Mouse (Mus musculus) frontal cortex, adult 2 months (tissue): Measurements from ENCODE around the gene Lmo1. TPM values are rescaled to one million over a fixed set of nuclear protein-coding genes. Genes with fewer than 3 reads are reported as not detected.
A peak's percentile ranks its signal among the peaks of the same experiment; 100 is the strongest.
"Not testable (repeated sequence)": the region's sequence is repeated elsewhere in the genome, so short reads cannot be mapped to it uniquely, and the experiment has no call there.

Source experiments
- DNase-seq, 2 experiments: peaks; one replicate each; pipeline ENCODE4 v3.0.0; 2022; ENCODE audit warnings: low spot score in 1 of 2; ENCODE audit errors: extremely low spot score in 1 of 2
- polyA plus RNA-seq: library from polyadenylated mRNA; depleted of rRNA; stranded (reverse); fragments of >200 nt; gene quantifications from 2 replicates; pipeline ENCODE4 v1.2.3, GENCODE M21; 2012; rRNA removed

Gene Lmo1
- polyA plus RNA-seq, 1 experiment, result 35.1 TPM

DNA sequence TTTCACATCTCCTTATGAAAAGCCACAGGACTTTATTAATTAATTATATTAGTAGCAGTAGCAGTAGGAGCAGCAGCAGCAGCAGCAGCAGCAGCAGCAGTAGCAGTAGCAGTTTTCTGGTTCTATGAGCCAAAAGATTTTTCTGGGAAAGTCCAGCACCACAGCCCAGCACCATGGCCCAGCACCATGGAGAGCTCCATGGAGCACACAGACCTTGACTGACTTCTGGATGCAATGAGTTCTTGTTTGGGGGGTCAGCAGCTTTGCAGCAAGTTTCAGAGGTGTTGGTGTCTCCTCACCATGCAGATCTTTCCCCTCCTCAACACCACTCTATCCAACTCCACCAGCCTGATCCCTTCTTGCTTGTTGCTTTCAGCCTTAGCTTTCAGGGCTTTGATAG is 45.6 kb downstream of the Lmo1 start:
- no peak for DNase-seq

DNA sequence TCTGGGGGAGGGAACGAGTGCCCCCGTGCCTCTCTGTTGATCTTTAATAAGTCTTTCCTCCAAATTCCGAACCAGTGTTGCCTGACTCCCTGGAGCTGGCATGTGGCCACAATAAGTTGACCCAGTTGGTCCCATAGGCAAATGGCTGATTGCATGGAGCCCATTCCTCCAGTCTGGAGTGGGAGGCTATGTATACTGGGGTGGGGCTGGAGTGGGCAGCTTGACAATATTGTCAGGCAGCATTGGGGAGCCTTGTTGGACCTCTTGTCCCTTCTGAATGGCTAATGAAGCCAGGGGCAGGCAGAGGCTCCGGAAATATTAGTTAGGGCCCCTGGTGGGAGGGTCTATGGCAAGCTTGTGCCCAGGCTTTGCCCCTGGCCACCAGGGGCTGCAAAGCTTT is 59.1 kb downstream of the Lmo1 start:
- no peak for DNase-seq

DNA sequence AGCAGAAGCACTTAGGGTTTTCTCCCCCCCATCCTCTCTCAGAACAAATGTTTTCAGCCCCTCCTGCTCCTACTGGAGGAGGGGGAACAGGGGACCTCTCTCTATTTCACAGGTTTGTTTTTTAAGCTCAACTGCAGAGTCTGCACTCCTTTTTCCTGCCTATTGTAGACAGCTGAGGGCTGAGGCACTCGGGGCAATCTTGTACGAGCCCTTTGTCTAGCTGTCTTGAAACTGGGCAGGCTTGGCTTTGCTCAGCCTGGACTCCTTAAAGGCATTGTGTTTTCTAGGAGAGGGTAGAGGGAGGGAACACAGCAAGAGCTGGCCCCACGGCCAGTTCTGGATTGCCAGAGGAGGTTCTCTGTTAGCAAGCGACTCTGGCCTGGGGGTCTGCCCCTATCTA is 59.5 kb downstream of the Lmo1 start:
- DNase-seq, result not testable (repeated sequence)

DNA sequence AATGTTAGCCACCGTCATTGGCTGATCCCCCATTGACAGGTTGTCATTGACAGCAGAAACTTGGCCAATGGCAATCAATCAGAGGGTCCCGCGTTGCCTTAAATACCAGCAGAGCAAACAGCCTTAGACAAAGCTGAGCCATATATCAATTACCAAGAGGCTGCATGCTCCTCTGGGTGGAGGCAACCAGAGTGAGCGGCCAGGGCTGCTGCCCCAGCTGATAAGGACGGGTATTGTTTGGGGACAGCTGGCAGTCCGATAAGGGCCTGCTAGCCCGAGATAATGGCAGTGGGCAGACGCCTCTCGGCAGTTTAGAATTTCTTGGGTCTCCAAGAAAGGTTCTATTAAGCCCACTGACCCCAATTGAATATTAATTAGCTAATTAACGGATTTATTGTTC is 60.1 kb downstream of the Lmo1 start:
- no peak for DNase-seq

DNA sequence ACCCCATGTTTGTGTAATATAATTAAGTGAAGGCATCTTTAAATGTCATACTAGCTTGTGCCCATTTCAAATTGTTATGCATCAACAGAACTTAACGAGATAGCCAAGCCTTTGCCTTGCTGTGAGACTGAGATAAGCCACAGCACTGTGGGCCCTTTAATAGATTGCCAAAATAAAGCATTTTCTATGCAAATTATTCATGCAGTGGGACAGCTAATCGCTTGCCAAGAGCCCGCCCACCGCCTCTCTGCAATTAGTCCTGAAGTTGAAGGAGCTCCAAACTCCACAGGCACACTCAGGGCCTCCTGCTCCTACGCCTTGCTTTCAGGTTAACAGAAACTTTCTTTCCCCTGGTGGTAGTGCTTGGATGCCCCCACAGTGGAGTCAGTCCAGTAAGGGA is 64.0 kb downstream of the Lmo1 start:
- DNase-seq, result peak; percentile 69 to 77

DNA sequence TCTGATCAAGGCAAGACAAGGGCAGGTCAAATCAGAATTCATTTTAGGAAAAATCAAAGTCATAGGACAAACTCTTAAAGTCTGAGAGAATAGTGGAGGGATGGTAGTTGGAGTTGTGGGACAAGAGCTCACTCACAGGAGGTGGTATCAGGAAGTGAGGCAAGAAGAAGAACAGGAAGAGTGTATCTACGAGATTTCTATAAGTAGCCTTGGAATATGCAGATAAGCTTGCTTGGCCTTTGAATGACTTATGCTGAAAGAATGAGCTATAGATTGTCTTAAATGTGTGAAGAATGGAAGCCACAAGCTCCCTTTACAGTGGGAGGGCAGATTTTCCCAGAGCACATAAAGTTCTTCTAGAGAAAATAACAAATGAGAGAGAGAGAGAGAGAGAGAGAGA is 70.1 kb downstream of the Lmo1 start:
- no peak for DNase-seq

DNA sequence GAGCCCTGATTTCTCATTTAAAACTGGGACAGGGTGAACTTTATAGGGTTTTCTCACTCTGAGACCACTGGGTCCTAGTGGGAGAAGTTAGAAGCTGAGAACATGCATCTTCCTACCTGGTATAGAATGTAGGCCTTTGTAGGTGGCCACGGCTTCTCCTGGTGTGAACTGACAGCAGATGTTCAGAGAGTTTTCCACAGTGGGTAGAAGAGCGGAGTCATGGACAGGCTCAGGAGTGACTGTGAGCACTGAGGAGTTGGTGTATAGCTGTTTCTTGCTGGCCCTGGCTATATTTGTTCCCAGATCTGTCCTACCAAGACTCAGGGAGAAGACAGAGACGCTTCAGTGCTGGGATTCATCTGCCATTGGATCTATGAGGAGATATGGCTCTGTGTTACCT is 73.8 kb downstream of the Lmo1 start:
- no peak for DNase-seq

DNA sequence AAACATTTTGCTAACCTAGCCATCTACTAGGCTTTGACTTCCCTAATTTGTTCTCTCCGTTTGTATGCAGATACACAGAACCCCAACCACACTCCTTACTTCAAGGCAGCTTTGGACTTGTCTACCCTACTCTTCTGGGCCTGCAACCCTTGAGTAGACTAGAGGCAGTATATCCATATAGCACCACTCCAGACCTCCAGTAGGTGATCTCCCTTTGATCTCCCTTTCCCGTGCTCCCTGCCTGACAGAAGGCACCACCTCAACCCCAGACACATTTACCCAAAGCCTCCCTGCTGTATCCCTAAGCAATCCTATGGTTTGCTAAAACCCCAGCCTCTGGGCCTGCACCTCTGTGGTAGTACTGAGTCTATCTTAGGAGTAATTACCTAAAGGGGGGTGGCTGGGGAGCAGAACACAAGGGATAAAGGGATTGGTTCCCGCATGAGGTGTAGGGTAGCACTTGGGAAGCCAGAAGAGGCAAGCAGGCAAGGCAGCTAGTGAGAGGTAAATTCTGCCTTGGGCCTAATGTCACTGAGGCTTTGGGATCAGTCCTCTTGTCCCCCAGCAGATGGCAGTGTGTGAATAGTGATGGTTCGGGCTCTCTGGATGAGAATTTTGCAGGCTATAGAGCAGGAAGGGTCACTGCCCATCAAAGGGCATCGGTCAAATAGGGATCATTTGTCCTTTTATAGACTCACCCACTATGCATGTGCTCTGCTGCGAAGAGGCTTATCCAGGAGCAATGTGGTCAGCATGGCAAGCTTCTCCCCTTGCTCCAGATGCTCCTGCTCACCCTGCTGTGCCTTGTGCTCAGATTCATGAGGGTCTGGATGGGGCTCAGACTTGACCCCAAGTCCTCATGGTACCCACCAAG is 76.6 kb downstream of the Lmo1 start:
- DNase-seq, result peak in 1 of 2 experiments; percentile 74

DNA sequence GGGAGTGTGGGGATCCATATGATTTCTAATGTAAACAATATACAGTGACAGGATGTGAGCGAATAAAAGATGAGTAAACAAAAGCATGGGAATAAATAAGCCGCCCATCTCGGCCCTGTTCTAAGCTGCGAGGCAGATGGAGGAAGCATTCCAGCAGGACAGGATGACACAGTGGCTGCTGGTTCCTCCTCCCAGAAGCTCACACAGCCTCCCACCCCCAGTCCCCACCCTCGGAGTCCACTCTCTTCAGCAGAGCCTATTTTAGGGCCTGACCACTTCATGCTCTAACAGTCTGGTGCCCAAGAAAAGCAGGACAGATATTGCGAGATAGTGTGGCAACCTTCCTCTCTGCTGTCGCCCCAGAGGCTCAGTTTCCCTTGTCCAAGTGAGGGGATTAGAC is 77.8 kb downstream of the Lmo1 start:
- no peak for DNase-seq

DNA sequence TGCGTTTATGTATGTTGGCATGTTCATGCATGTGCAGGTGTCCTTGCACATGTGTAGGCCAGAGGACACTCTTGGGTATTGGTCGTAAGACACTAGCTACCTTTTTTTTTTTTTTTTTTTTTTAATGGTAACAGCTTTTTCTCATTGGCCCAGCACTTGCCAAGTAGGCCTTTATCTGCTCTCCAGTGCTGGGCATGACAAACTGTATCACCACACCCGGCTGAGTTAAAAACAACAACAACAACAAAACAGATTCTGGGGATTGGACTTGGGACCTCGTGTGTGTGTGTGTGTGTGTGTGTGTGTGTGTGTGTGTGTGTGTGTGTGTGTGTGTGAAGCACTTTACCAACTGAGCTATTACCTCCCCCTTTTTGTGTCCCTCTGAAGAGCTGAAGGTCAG is 78.4 kb downstream of the Lmo1 start:
- no peak for DNase-seq

DNA sequence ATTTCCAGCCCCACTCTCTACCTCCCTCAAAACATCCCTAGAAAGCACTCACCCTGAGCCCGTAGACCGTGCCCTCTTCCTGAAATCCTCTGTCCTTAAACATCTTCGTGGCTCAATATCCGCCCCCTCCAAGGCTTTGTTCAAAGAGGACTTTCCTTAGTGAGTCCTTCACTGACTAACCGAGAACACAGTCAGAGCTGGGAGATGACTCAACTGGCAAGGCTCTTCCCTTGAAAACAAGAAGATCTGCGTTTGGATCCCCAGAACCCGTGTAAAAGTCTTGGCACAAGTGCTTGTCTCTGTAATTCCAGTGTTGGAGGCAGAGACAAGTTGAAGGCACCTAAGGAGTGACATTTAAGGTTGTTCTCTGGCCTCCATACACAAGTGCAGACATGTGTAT is 80.7 kb downstream of the Lmo1 start:
- no peak for DNase-seq

DNA sequence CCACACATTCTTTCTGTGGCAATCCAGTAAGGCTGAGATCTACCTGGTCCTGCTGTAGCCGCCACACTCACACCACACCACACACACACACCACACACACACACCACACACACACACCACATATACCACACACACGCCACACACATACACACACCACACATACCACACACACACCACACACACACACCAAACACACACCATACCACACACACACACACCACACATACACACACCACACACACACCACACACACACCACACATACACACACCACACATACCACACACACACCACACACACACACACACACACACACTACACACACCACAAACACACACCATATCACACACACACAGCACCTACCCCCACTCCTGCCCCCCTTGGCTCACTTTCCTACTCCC is 83.7 kb downstream of the Lmo1 start:
- not testable (repeated sequence) for DNase-seq

Other genes starting within 250 kb of the Lmo1 start
- gene Nlrp10, start 245.0 kb downstream of the Lmo1 start, polyA plus RNA-seq, result 0.66 and 0.71 TPM in 2 replicates
- gene Eif3f, start 240.8 kb downstream of the Lmo1 start, polyA plus RNA-seq, result 104 and 113 TPM in 2 replicates
- gene Tub, start 224.9 kb downstream of the Lmo1 start, polyA plus RNA-seq, result 111 and 132 TPM in 2 replicates
- 38.7 and 43.3 TPM in 2 replicates for gene Ric3, start 91.9 kb downstream of the Lmo1 start, polyA plus RNA-seq